Mouse (Mus musculus) embryonic facial prominence, embryonic 10.5 days (tissue): ENCODE measurements around the gene Stk17b. TPM values are rescaled to one million over a fixed set of nuclear protein-coding genes. Genes with fewer than 3 reads are reported as not detected.
"Not testable (repeated sequence)": the region's sequence is repeated elsewhere in the genome, so short reads cannot be mapped to it uniquely, and the experiment has no call there.

Source experiments
- DNase-seq: peaks from one replicate; pipeline ENCODE4 v3.0.0-alpha.2; 2017; ENCODE audit warnings: low spot score
- H3K27ac ChIP-seq: fragments of 300-500 bp; sonication (generic); replicated peaks from 2 replicates; pipeline ENCODE4 v1.5.1; 2016; ENCODE audit warnings: mild to moderate bottlenecking
- H3K27me3 ChIP-seq: fragments of 300-500 bp; sonication (generic); replicated peaks from 2 replicates; pipeline ENCODE4 v1.6.1; 2016; ENCODE audit warnings: low read depth, mild to moderate bottlenecking; ENCODE audit not compliant: poor library complexity, severe bottlenecking
- H3K36me3 ChIP-seq: fragments of 300-500 bp; sonication (generic); replicated peaks from 2 replicates; pipeline ENCODE4 v1.6.1; 2016; ENCODE audit warnings: mild to moderate bottlenecking, moderate library complexity
- H3K4me1 ChIP-seq: fragments of 300-500 bp; sonication (generic); 2 replicates; pipeline ENCODE4 v1.6.1; 2016
- H3K4me3 ChIP-seq: fragments of 300-500 bp; sonication (generic); 2 replicates; pipeline ENCODE4 v1.5.1; 2016; ENCODE audit warnings: mild to moderate bottlenecking, moderate library complexity
- H3K9me3 ChIP-seq: fragments of 300-500 bp; sonication (generic); 2 replicates; pipeline ENCODE4 v1.6.1; 2016; ENCODE audit warnings: mild to moderate bottlenecking
- WGBS: fragments of 180-500 bp; shearing (Covaris S2); methylation state at CpG from one replicate; pipeline ENCODE4 v1.1.7; 2016; 5-methylcytosine and 5-hydroxymethylcytosine counted together
- polyA plus RNA-seq: library from polyadenylated mRNA; unstranded; fragments of >200 nt; fragmentation: Nextera tagmentation; extraction: Ambion mirVana; gene quantifications from 2 replicates; pipeline ENCODE4 v1.2.1, GENCODE M21; 2016

Stk17b gene
- polyA plus RNA-seq, 1 experiment from 2014 or later = 8.2 TPM

GRCm38 (mm10) chr1:53775545-53775944, 9.5 kb downstream of the Stk17b start:
- H3K9me3 ChIP-seq = no peaks in the 10 kb centered on the region
- WGBS = 94% methylated on average over 2 of the region's 2 CpGs
- DNase-seq = no peak
- H3K27ac ChIP-seq = no peak overlapping the region
- H3K4me1 ChIP-seq = no peaks in the 10 kb centered on the region
- H3K27me3 ChIP-seq = no peaks in the 10 kb centered on the region
- H3K36me3 ChIP-seq = no peaks in the 10 kb centered on the region
- no peak overlapping the region for H3K4me3 ChIP-seq

DNA sequence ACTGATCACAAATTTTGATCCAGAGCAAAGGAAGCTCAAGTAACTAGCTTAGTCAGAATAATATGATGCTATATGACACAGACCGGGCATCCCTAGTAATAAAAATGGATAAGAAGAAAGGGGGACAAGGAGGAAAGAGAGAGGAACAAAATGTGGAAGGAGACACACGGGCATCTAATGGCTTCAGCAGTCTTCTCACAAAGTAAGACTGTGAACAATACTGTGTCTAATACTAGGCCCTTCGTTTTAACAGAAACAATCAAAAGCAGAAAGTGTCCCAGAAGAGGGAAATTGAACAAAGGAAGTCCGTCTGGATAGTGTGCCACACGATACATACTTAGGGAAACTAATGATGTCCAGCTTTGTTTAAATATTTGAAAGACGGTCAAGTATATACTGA, 10.0 kb downstream of the Stk17b start:
- no peaks in the 10 kb centered on the region for H3K4me1 ChIP-seq
- H3K9me3 ChIP-seq = no peaks in the 10 kb centered on the region
- H3K27me3 ChIP-seq = no peaks in the 10 kb centered on the region
- H3K36me3 ChIP-seq = no peaks in the 10 kb centered on the region
- no peak overlapping the region for H3K4me3 ChIP-seq
- DNase-seq = no peak
- no peak overlapping the region for H3K27ac ChIP-seq
- 81% methylated on average over 6 of the region's 6 CpGs for WGBS

DNA sequence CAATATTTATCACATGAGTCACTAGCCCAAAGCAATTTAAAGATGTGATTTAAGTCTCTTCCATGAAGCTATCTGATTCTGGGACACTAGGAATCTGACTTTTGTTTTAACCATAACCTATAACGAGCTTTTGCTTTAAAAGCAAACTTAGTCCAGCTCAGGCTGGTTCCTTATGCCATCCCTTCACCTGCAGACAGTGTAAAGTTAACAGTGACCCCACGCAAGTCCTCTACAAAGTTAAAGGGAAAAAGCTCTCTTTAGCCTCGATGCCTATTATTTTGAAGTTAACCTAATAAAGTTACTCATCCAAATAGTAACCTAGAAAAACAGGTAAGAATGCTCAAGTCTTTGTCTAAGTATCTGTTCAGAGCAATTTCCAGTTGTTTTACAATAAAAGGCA, 10.5 kb downstream of the Stk17b start:
- no peak for DNase-seq
- H3K9me3 ChIP-seq = no peaks in the 10 kb centered on the region
- H3K4me1 ChIP-seq = no peaks in the 10 kb centered on the region
- no peak overlapping the region for H3K4me3 ChIP-seq
- H3K36me3 ChIP-seq = no peaks in the 10 kb centered on the region
- no peaks in the 10 kb centered on the region for H3K27me3 ChIP-seq
- H3K27ac ChIP-seq = no peak overlapping the region
- WGBS = 88% methylated on average over 3 of the region's 3 CpGs

DNA sequence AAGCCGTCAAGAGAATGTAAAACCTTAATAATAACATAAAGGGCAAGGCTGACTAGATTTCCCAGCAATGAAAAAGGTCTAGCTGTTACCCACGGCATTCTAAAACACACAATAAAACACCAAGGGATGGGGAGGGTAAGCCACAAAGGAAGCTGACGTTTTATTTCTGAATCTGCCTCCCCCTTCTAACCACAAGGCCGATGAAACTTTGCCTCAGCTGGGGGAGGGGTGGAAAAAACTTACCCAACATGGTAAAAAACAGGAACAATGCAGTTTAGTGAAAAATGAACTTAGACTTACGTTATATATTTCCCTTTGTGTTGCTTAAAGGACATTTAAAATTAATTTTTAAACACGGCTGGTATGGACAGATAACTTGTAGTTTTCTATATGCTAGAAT, 11.0 kb downstream of the Stk17b start:
- WGBS = 75% methylated on average over 6 of the region's 6 CpGs
- Histone ChIP-seq H3K9me3 (no peaks in the 10 kb centered on the region), H3K4me1 (no peaks in the 10 kb centered on the region), H3K4me3 (no peak overlapping the region), H3K27ac (no peak overlapping the region), H3K36me3 (no peaks in the 10 kb centered on the region; the same call in 1 of the 2 replicates), H3K27me3 (no peaks in the 10 kb centered on the region)
- DNase-seq = no peak

- 89% methylated on average over 3 of the region's 3 CpGs for WGBS
- H3K9me3 ChIP-seq = no peaks in the 10 kb centered on the region
Observed at GRCm38 (mm10) chr1:53772967-53773366, 12.1 kb downstream of the Stk17b start.

DNA sequence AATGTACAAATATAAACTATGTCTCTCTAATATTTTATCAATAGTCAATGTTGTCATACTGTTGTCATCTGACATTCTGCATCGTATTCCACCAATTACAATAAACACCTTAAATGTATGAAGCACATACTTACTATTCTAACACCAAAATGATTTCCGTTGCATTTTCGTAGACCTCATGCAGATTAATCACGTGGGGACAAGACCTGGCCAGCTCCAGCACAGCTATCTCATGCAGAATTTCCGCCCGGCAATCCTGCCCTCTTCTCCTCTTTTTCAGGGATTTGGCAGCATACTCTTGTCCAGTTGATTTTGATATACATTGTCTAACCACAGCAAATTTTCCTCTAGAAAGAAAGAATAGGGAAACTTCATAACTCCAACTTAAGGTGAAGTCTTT, 13.5 kb downstream of the Stk17b start:
- DNase-seq = no peak
- H3K27ac ChIP-seq = no peak overlapping the region
- no peak overlapping the region for H3K4me3 ChIP-seq
- no peaks in the 10 kb centered on the region for H3K9me3 ChIP-seq
- H3K4me1 ChIP-seq = no peaks in the 10 kb centered on the region
- H3K27me3 ChIP-seq = no peaks in the 10 kb centered on the region
- 91% methylated on average over 6 of the region's 6 CpGs for WGBS
- no peaks in the 10 kb centered on the region; the same call in 1 of the 2 replicates for H3K36me3 ChIP-seq

More at GRCm38 (mm10) chr1:53772967-53773366, 12.1 kb downstream of the Stk17b start:
- Histone ChIP-seq H3K4me1 (no peaks in the 10 kb centered on the region), H3K27ac (no peak overlapping the region), H3K4me3 (no peak overlapping the region), H3K27me3 (no peaks in the 10 kb centered on the region), H3K36me3 (no peaks in the 10 kb centered on the region; the same call in 1 of the 2 replicates)
- no peak for DNase-seq

- WGBS = 95% methylated on average over 2 of the region's 2 CpGs
- Histone ChIP-seq H3K9me3 (no peaks in the 10 kb centered on the region), H3K27ac (no peak overlapping the region), H3K4me1 (no peaks in the 10 kb centered on the region), H3K4me3 (no peak overlapping the region), H3K36me3 (no peaks in the 10 kb centered on the region; the same call in 1 of the 2 replicates), H3K27me3 (no peaks in the 10 kb centered on the region)
- no peak for DNase-seq
Observed at GRCm38 (mm10) chr1:53766112-53766511, 18.9 kb downstream of the Stk17b start.

GRCm38 (mm10) chr1:53757316-53757715, 27.7 kb downstream of the Stk17b start:
- H3K27me3 ChIP-seq = no peaks in the 10 kb centered on the region
- no peak overlapping the region for H3K27ac ChIP-seq
- 0 out of 2 replicates have a peak, but pooled peaks cover 3% of the 10 kb centered on the region for H3K36me3 ChIP-seq
- H3K4me3 ChIP-seq = no peak overlapping the region
- no peak for DNase-seq
- H3K4me1 ChIP-seq = no peaks in the 10 kb centered on the region
- H3K9me3 ChIP-seq = no peaks in the 10 kb centered on the region
- WGBS = 94% methylated on average over 4 of the region's 4 CpGs

DNA sequence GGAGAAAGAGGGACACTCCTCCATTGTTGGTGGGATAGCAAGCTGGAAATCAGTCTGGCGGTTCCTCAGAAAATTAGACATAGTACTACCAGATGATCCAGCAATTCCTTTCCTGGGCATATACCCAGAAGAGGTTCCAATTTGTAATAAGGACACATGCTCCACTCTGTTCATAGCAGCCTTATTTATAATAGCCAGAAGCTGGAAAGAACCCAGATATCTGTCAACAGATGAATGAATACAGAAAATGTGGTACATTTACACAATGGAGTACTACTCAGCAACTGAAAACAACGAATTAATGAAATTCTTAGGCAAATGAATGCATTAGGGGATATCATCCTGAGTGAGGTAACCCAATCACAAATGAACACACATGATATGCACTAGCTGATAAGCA, 31.5 kb downstream of the Stk17b start:
- DNase-seq, H3K36me3 ChIP-seq, H3K9me3 ChIP-seq, H3K4me3 ChIP-seq, H3K4me1 ChIP-seq, H3K27me3 ChIP-seq, H3K27ac ChIP-seq: not testable (repeated sequence)
- 90% methylated on average over 2 of the region's 2 CpGs for WGBS

DNA sequence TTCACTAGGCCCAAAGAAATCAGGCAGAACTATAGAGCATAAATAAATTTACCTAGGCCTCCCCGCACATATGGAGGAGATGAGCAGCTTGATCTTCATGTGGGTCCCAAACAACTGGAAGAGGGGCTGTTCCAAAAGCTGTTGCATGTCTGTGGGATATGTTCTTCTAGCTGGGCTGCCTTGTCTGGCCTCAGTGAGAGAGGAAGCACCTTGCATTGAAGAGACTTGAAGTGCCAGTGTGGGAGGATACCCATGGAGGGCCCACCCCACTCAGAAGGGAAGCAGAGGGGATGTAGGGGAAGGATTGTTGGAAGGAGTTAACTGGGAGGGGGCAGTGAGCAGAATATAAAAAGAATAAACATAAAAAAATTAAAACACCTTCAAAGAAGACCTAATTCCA, 33.9 kb downstream of the Stk17b start:
- 71% methylated on average over 1 of the region's 1 CpGs for WGBS
- H3K27ac ChIP-seq = no peak overlapping the region
- no peaks in the 10 kb centered on the region for H3K9me3 ChIP-seq
- no peak for DNase-seq
- H3K4me1 ChIP-seq = no peaks in the 10 kb centered on the region
- H3K27me3 ChIP-seq = no peaks in the 10 kb centered on the region
- no peak overlapping the region for H3K4me3 ChIP-seq
- no peaks in the 10 kb centered on the region for H3K36me3 ChIP-seq

- not testable (repeated sequence) for H3K9me3 ChIP-seq, H3K36me3 ChIP-seq, H3K27ac ChIP-seq, H3K4me3 ChIP-seq, H3K4me1 ChIP-seq, DNase-seq, H3K27me3 ChIP-seq
- 80% methylated on average over 7 of the region's 7 CpGs for WGBS
Observed at GRCm38 (mm10) chr1:53750697-53751096, 34.3 kb downstream of the Stk17b start.

DNA sequence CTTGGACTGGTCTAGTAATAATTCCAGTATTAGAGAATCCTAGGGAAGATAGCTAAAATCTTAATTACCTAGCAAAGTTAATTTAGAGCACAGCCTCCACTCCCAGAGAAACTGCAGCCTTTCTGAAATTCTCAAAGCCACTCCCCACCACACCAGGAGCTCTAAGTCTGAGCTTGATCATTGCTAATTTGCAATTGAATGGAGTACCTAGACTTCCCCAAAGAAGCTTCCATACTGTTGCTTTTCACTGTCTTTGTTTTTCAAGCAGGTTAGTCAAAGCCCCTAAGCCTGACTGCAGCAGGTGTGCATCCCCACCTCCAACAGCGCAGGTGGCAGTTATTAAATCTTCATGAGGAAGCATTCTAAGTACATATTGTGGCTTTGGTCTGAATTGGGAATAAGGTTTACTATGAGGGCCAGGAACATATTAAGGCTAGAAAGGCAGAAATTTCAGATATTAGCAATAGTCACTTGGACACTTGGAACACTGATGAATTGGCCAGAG, 35.1 kb downstream of the Stk17b start:
- not testable (repeated sequence) for H3K36me3 ChIP-seq, H3K4me1 ChIP-seq, H3K4me3 ChIP-seq, H3K27me3 ChIP-seq, DNase-seq, H3K9me3 ChIP-seq, H3K27ac ChIP-seq
- 62% methylated on average over 1 of the region's 1 CpGs for WGBS

DNA sequence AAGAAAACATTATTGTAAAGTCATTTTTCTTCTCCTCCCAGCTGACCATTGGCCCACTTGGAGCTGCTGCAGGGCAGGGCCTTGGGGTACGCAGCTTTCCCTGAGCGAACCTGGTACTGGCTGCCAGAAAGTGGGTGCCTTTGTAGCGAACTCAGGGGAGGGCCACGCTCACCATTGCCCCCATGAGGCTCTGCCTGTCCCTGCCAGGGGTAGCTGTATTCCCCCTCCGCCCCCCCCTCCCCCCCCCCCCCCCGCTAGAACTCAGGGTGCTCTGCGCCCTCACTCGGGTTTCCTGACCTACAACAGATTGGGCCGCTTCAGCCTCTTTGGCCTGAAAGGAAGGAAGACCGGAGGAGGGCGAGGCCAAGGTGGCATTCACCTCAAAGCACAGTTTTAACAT, 36.5 kb downstream of the Stk17b start:
- 31% methylated on average over 10 of the region's 11 CpGs for WGBS
- Histone ChIP-seq H3K36me3 (no peaks in the 10 kb centered on the region), H3K4me1 (no peaks in the 10 kb centered on the region), H3K4me3 (no peak overlapping the region), H3K9me3 (no peaks in the 10 kb centered on the region), H3K27me3 (no peaks in the 10 kb centered on the region), H3K27ac (no peak overlapping the region)
- DNase-seq = no peak

GRCm38 (mm10) chr1:53746001-53746400, 39.0 kb downstream of the Stk17b start:
- no peaks in the 10 kb centered on the region for H3K36me3 ChIP-seq
- H3K9me3 ChIP-seq = no peaks in the 10 kb centered on the region
- 70% methylated on average over 5 of the region's 5 CpGs for WGBS
- H3K27me3 ChIP-seq = no peaks in the 10 kb centered on the region
- no peaks in the 10 kb centered on the region for H3K4me1 ChIP-seq
- DNase-seq = no peak
- no peak overlapping the region for H3K27ac ChIP-seq
- H3K4me3 ChIP-seq = no peak overlapping the region
